Mouse (Mus musculus) olfactory bulb, adult 2 months (tissue): ENCODE measurements around the gene Mindy4b-ps. TPM values are rescaled to one million over a fixed set of nuclear protein-coding genes. Genes with fewer than 3 reads are reported as not detected.

Source experiments
- H3K27ac ChIP-seq: fragments of 200-500 bp; 2 replicates; pipeline ENCODE4 v1.5.1; 2012; ENCODE audit warnings: low read depth, low read length; ENCODE audit not compliant: insufficient read depth
- H3K4me1 ChIP-seq: fragments of 200-500 bp; 2 replicates; pipeline ENCODE4 v1.6.1; 2012; ENCODE audit warnings: low read length; ENCODE audit not compliant: control insufficient read depth, insufficient read depth
- H3K4me3 ChIP-seq: fragments of 200-500 bp; 2 replicates; pipeline ENCODE4 v1.5.1; 2012; ENCODE audit warnings: mild to moderate bottlenecking, low read depth, low read length, moderate library complexity; ENCODE audit not compliant: insufficient read depth
- CTCF ChIP-seq: fragments of 200-500 bp; IDR thresholded peaks from 2 replicates; pipeline ENCODE4 v1.5.1; 2012; ENCODE audit warnings: low read depth, mild to moderate bottlenecking, low read length, moderate library complexity; ENCODE audit not compliant: insufficient read depth
- POLR2A ChIP-seq: fragments of 200-500 bp; IDR thresholded peaks from 2 replicates; pipeline ENCODE4 v1.6.1; 2012; ENCODE audit warnings: mild to moderate bottlenecking, low read depth, low read length, moderate library complexity; ENCODE audit not compliant: insufficient read depth
- WGBS: fragments of 180-500 bp; shearing (Covaris S2); methylation state at CpG from one replicate; pipeline ENCODE4 v1.1.7; 2018; 5-methylcytosine and 5-hydroxymethylcytosine counted together
- polyA plus RNA-seq: library from polyadenylated mRNA; stranded (reverse); fragments of >200 nt; gene quantifications from 2 replicates; pipeline ENCODE4 v1.2.4, GENCODE M21; 2012; ENCODE audit warnings: low replicate concordance; ENCODE audit not compliant: missing spikeins, insufficient read depth, insufficient read length

The Mindy4b-ps gene
- polyA plus RNA-seq, 1 experiment: not detected

- TF ChIP-seq POLR2A (no peak), CTCF (no peak)
- WGBS: 72% methylated on average over 8 of the region's 8 CpGs
- Histone ChIP-seq H3K4me3 (no peak overlapping the region), H3K4me1 (peaks cover 5% of the 10 kb centered on the region; the same call in 1 of the 2 replicates), H3K27ac (no peak overlapping the region)
These were observed 70.1 kb downstream of the Mindy4b-ps start for GRCm38 (mm10) chr3:58751818-58752620.

DNA sequence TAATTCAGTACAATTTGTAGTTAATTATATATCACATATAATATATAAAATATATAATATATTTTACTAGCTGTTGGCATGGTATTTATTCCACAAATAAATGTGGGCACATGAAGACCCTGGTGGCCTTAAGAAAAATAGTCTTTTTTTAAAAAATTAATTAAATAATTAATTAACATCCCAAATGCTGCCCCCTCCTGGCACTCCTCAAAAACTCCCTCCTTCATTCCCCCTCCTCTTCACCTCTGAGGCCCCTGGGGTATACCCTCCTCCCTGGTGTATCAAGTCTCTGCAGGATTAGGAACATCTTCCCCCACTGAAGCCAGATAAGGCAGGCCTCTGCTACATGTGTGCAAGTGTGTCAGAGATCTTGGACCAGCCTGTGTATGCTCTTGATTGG is 73.4 kb downstream of the Mindy4b-ps start:
- Histone ChIP-seq H3K27ac (no peak overlapping the region), H3K4me3 (no peak overlapping the region), H3K4me1 (peaks cover 5% of the 10 kb centered on the region; the same call in 1 of the 2 replicates)
- no peak for TF ChIP-seq CTCF
- no peak for TF ChIP-seq POLR2A

DNA sequence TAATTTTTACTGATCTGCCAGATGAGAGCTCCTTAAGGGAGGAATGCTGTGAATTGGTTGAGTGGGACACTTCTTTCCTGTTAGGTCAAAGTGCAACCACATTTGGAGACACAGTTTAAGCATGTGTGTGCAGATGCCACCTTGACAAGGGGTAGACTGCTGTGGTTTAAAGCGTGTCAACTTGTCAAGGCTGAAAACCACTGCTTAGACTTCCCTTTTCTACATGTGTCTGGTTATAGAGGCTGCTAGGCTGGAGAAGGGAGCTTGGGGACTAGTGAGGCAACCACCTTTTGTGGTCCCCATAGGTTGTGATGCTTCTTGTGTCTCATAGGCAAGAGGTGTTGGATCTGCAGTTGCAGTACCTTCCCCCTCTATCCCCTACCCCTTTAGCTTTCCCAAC is 74.2 kb downstream of the Mindy4b-ps start:
- H3K4me3 ChIP-seq: no peak overlapping the region
- H3K27ac ChIP-seq: no peak overlapping the region
- WGBS: 90% methylated on average over 1 of the region's 1 CpGs
- peaks cover 5% of the 10 kb centered on the region; the same call in 1 of the 2 replicates for H3K4me1 ChIP-seq
- TF ChIP-seq CTCF (no peak), POLR2A (no peak)

GRCm38 (mm10) chr3:58739536-58739935 is 82.6 kb downstream of the Mindy4b-ps start:
- 83% methylated on average over 2 of the region's 2 CpGs for WGBS

More at GRCm38 (mm10) chr3:58739536-58739935, 82.6 kb downstream of the Mindy4b-ps start:
- H3K27ac ChIP-seq: no peak overlapping the region
- no peak overlapping the region for H3K4me3 ChIP-seq
- TF ChIP-seq CTCF (no peak), POLR2A (no peak)
- no peaks in the 10 kb centered on the region for H3K4me1 ChIP-seq

Other genes starting within 250 kb of the Mindy4b-ps start
- gene Selenot, start 245.7 kb downstream of the Mindy4b-ps start, polyA plus RNA-seq: not detected in 2 replicates
- gene Erich6, start 185.1 kb downstream of the Mindy4b-ps start, polyA plus RNA-seq: not detected in 2 replicates
- gene Siah2, start 129.9 kb downstream of the Mindy4b-ps start, polyA plus RNA-seq: not detected in 2 replicates
- gene Clrn1, start 63.0 kb upstream of the Mindy4b-ps start, polyA plus RNA-seq: not detected in 2 replicates
- gene Med12l, start 183.5 kb upstream of the Mindy4b-ps start, polyA plus RNA-seq: not detected in 2 replicates